Mouse (Mus musculus) kidney, postnatal 10 days (tissue): ENCODE results near the gene A1cf.
A peak's percentile ranks its signal among the peaks of the same experiment; 100 is the strongest.

Experiments
- DNase-seq: peaks from one replicate; pipeline ENCODE4 v3.0.0; 2021; ENCODE audit warnings: mixed read lengths

Gene A1cf

GRCm38 (mm10) chr19:31868521-31868920 lies at the start of gene A1cf:
A1cf (plus strand) TSS chr19:31868764.
- peak; percentile 12 for DNase-seq

- DNase-seq = no peak
Observed at GRCm38 (mm10) chr19:31834250-31834649, 34.3 kb upstream of the A1cf start.

DNA sequence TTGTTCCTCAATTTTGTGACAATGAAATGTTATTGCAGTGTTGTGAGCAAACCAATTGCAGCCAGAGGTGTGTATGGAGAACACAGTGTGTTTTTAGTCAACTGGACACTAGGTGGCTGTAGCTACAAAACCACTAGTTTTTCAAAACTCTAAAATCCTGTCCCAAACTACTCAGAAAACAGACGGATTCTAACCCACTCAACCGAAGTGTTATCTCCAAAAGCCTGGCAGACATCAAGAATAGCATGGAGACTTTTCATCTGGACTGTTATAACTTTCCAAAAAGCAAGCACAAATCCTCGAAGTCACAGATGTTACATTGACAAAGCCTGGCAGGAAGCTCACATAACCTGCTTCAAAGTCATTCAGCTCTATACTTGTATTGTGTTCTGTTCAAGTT lies 6.7 kb upstream of the A1cf start:
- no peak for DNase-seq

DNA sequence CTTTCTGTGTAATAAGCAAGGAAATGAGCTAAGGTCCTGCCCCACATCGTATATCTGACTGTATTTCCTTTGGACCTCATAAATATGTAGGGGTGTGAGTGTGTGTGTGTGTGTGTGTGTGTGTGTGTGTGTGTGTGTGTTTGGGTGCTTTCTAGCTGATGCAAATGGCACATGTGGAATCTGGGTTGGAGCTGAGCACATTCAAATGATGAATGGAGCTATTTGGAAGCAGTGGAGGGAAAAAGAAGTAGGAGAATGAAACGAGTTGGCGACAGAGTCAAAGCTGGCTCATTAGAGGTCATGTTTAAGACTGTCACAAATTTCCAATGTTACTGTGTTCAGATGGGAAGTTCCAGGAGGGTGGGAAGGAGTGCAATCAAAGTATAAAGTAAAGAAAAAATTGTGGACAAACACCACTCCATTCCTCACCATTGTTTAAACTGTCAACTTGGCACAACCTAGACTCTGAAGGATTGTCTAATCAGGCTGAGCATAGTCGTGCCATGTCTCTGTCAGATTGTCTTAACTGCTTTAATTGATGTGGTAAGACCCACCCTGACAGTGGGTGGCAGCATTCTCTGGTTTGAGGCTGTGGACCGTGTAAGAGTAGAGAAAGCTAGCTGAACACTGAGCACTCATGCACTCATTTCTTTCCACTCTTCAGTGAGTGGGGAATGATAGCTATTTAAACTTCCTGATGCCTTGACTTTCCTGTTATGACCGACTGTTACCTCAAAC lies 5.9 kb upstream of the A1cf start:
- DNase-seq = peak; percentile 5

- peak; percentile 6 for DNase-seq
Observed at GRCm38 (mm10) chr19:31865451-31865850, 3.1 kb upstream of the A1cf start.

GRCm38 (mm10) chr19:31868076-31868475 lies 488 bp upstream of the A1cf start:
- no peak for DNase-seq

GRCm38 (mm10) chr19:31868971-31869370 lies 407 bp downstream of the A1cf start:
- no peak for DNase-seq

DNA sequence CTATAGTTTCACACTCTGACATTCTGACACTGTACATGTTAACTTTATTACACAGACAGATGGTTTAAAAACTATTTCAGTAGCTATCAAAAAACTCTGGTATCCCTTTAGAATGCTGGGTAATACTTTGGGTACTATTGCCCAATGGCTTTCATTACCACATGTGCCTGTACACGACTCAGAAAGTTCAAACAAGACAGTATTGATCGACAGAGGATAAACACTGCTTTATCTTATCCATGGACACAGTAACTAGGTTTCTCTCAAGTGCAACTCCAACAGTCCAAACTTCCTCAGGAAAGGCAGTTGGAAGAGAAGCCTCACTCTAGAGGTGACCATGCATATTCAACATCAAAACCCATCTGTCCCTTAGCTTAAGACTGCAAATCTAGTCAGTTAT lies 2.8 kb downstream of the A1cf start:
- no peak for DNase-seq

DNA sequence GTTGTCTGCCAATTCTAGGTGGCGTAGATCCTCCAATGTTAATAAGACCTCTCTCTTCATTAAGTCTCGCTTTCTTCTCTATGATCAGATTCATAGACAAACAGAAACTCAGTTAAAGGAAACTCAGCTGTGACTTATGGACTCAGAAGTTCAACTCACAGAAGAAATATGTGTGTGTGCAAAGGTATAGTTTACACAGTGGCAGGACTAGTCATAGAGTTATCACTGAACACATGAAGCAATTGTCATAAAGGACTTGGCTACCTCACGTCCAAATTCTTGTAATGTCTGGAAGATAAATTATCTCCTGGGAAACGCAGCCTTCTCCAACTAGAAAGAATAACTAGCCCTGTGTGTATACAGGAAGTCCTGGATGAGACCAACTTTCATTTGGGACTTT lies 9.4 kb downstream of the A1cf start:
- no peak for DNase-seq

GRCm38 (mm10) chr19:31884594-31884993 lies 16.0 kb downstream of the A1cf start:
- DNase-seq = no peak

GRCm38 (mm10) chr19:31887275-31887674 lies 18.7 kb downstream of the A1cf start:
- DNase-seq = no peak

DNA sequence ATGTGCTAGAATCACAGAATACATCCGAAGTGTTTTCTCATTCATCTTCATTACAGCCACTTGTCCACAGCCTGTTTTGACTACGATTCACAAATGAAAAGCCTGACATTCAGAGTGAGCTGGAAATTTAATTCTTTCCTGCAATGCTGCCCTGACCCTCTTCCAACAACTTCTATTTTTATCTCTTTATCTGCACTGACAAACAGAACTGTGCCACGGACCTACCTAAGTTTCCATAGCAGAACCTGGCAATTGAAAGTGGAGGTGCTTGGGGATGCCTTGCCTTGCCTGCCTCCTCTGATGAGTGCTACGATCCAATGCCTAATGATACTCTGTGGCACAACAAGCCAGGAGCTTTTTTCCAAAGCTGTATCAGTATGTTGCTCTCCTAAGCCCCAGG lies 21.4 kb downstream of the A1cf start:
- no peak for DNase-seq

DNA sequence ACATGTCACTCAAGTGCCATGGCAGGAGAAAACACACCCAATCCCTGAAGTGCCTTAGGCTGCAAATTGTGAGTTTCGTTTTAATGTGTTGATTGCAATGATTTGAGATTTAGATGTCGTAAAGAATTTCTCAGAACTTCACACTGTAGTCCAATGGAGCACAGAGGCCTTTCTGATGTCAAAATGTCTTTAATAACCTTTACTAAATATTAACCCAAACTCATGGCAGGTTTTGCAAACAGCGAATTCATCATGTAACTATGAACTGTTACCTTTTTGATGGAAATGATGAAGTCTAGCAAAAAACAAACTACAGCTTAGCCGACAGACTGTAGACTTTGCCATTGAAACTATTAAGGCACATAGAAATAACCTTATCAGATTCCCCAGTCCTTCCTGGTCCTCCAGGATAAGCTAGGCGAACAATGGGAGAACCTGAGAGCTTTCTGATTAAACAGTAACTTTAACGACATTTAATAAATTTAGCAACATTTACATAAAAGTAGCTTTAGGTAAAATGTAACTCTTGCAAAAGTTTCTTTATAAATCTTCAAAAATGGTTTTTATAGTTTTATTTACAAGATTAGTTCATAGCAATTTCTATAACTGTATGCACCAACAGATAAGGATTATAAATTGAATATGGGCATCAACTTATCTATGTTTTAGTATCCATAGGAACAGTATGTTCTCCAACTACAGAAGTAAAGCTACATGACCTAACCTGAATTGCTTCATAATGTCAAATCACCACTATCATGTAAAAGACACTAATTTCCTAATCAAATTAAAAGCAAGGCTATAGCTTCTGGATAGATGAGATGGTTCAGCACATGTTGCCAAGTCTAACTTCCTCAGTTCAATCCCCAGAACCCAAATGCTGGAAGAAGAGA lies 22.7 kb downstream of the A1cf start:
- DNase-seq = no peak

GRCm38 (mm10) chr19:31895971-31896370 lies 27.4 kb downstream of the A1cf start:
- no peak for DNase-seq

GRCm38 (mm10) chr19:31896711-31897110 lies 28.1 kb downstream of the A1cf start:
- DNase-seq = no peak

DNA sequence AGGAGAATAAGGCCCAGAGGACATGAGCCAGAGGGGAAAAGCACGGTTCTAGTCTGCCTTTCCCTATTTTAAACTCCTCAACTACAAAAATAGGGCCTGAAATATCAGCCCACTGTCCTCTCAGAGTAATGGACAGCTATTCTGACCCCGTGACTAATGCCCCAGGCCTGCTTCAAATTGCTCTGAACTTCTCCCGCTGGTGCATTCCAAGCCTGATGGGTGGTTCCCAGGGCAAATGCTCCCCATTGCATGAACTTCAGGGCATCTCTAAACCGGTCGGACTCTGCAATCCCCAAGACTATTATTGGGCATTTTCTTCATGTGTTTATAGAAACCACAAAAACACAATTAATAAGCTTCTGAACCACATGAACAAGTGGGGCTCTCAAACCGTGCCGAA lies 37.1 kb downstream of the A1cf start:
- no peak for DNase-seq

- no peak for DNase-seq
Observed at GRCm38 (mm10) chr19:31910423-31910822, 41.9 kb downstream of the A1cf start.

DNA sequence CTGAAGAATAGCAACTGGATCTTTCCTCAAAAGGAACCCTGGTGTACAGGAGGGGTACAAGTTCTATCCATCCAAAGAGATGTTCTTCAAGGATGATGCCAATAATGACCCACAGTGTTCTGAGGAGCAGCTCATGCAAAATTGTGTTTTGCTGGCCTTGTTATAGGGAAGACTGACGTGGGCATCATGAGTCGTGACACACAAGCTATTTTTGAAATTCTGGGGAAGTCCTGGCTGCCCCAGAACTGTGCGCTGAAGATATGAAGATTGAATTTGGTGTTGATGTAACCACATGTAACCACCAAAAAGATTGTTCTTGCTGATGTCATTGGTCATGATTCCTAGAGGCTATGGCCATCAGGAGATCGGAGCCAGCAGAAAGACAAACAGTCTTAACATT lies 45.4 kb downstream of the A1cf start:
- no peak for DNase-seq

DNA sequence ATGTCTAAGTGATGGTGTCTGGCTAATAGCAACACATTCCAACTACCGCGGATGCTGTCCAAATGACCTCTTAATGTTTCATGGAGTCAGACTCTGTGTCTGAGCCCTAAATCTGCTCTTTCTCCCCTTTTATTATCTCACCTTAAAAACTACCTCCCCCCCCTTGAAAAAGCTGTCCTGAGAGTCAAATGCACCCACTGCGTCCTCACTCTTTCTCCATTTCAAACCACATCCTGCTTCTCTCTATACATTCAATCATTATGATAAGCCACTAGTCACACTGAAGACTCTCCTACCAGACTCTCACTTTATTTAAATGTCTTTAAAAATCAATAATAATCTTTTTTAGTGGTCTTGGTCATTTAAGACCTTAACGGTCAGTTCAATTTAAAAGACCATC lies 51.8 kb downstream of the A1cf start:
- no peak for DNase-seq

DNA sequence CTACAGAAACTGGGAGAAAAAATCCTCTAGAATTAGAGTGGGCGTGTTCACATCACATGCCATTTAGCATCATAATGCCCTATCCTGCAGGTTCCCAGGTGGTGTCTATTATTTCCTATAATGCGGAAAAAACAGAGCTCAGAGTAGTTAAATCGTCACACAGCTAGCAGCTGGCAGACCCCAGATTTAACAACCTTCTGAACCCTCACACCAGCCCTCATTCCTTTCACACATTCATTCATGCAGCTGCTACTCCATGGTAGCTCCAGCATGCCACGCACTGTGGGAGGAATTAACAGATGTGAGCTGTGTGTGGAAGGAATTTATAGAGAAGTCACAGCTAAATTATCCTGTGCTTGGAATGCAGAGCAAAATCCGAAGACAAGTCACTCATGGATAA lies 53.3 kb downstream of the A1cf start:
- DNase-seq = no peak

DNA sequence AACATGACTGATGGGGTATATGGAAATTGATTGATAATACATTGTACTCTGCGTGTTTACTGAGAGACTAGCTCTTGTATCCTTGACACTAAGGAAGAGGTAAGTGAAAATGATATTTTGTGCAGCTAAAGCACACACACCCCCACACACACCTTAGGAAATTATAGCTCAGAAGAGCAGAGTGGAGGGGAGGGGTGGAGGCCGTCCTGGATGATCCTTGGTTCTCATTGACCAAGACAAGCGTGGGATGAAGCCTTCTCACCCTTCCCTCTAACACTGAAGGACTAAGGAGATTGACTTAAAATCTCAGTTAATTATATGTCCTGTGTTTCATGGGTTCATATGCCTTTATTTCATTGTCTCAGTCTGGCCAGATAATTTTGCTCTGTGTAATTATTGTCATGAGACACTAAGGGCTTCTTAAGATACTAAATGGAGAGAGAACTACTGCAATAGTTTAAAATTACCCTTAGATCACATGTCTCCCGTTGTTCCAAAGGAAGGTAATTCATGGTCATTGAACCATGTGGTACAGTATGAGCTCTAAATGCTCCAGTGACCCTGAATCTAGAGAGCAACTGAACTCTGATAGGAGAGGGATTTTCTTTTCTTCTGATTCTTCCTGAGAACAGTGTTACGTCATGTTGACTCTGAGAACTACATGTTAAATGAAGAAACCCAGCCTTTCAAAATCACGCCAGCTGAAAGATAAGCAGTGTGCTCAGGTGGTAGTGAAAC lies 55.2 kb downstream of the A1cf start:
- no peak for DNase-seq

- no peak for DNase-seq
Observed at GRCm38 (mm10) chr19:31950793-31951489, 82.4 kb downstream of the A1cf start.

DNA sequence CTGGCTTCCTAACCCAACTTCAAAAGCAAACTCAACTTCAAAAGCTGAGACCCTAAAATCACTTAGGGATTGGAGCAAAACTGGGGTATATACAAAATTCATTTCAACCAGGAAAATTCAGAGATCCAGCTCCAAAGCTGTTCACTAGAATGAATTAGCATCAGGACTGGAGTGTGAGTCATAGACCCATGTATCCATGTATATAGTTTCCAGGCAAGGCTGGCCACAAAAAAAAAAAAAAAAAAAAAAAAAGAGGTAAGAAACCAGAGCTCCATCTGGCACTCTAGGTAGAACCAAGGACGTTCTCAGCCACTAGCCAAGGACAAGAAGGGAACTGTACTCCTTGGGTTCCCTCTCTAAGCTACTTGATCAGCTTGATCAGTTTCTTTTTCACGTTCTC lies 85.2 kb downstream of the A1cf start:
- no peak for DNase-seq
